Mouse (Mus musculus): ENCODE results near the gene Ripply2.

GRCm38 (mm10) chr9:87034831-87035580 is 19.7 kb downstream of the Ripply2 start:
- TF ChIP-seq CTCF (IDR thresholded peaks at IDR 0.05; ENCODE audit: borderline replicate concordance, insufficient read depth, low read depth, low read length): no peak
- no peak for TF ChIP-seq POLR2A (IDR thresholded peaks at IDR 0.05; ENCODE audit: borderline replicate concordance, insufficient read depth, low read length)
